In genomic region chr10:129651763-129652162, GRCm38 (mm10) we compare ENCODE assay signal across 50 mouse cellular contexts. TPM values are rescaled to one million over a fixed set of nuclear protein-coding genes. Genes with fewer than 3 reads are reported as not detected.
"Had no signal": no experiment of that assay in that cellular context is flagged by ENCODE, and none has a peak within 500 bp of the region (broad histone marks: within the 10 kb centered on the region; RNA-seq: fewer than 3 reads in every experiment).

No protein-coding gene starts in this region.

- H3K9me3 ChIP-seq: heart, embryonic 10.5 days; heart, embryonic 12.5 days; heart, embryonic 13.5 days; heart, embryonic 15.5 days; hindbrain, embryonic 10.5 days; hindbrain, embryonic 12.5 days; hindbrain, embryonic 13.5 days; hindbrain, embryonic 15.5 days; intestine, embryonic 15.5 days; kidney, embryonic 15.5 days had no signal

- DNase-seq: heart, postnatal 10 days; heart, postnatal 14 days; heart, postnatal 36 days; heart, postnatal 4 days; kidney, adult 11 months; kidney, adult 18-20 months; kidney, adult 2 months; kidney, adult 8-10 months; kidney, postnatal 10 days; kidney, postnatal 14 days; kidney, postnatal 25 days; kidney, postnatal 4 days; layer of hippocampus, adult 9-11 months; layer of hippocampus, postnatal 36 days had no signal

- H3K27me3 ChIP-seq: heart, embryonic 12.5 days; heart, embryonic 13.5 days; heart, embryonic 15.5 days; hindbrain, embryonic 12.5 days; hindbrain, embryonic 13.5 days; hindbrain, embryonic 15.5 days; intestine, embryonic 15.5 days; kidney, embryonic 15.5 days had no signal

- H3K27ac ChIP-seq: heart, embryonic 10.5 days; heart, embryonic 13.5 days; heart, embryonic 15.5 days; hindbrain, embryonic 10.5 days; hindbrain, embryonic 12.5 days; hindbrain, embryonic 13.5 days; hindbrain, embryonic 14.5 days; hindbrain, embryonic 15.5 days; hindbrain, postnatal 0 days; intestine, embryonic 15.5 days; kidney, embryonic 15.5 days; kidney, postnatal 0 days; layer of hippocampus, adult 2 months; left cerebral cortex, adult 2 months had no signal

- H3K36me3 ChIP-seq: heart, embryonic 10.5 days; heart, embryonic 12.5 days; heart, embryonic 13.5 days; heart, embryonic 15.5 days; hindbrain, embryonic 10.5 days; hindbrain, embryonic 12.5 days; hindbrain, embryonic 13.5 days; hindbrain, embryonic 15.5 days; intestine, embryonic 15.5 days; kidney, embryonic 15.5 days had no signal

- H3K4me3 ChIP-seq: heart, embryonic 10.5 days; heart, embryonic 12.5 days; heart, embryonic 13.5 days; heart, embryonic 15.5 days; hindbrain, embryonic 10.5 days; hindbrain, embryonic 12.5 days; hindbrain, embryonic 13.5 days; hindbrain, embryonic 15.5 days; intestine, embryonic 15.5 days; kidney, embryonic 15.5 days; layer of hippocampus, adult 2 months; left cerebral cortex, adult 2 months had no signal

- H3K9ac ChIP-seq: heart, embryonic 12.5 days; heart, embryonic 13.5 days; heart, embryonic 15.5 days; hindbrain, embryonic 12.5 days; hindbrain, embryonic 13.5 days; hindbrain, embryonic 14.5 days; hindbrain, embryonic 15.5 days; intestine, embryonic 15.5 days; kidney, embryonic 15.5 days had no signal

- H3K4me2 ChIP-seq: heart, embryonic 11.5 days; heart, embryonic 12.5 days; heart, embryonic 13.5 days; heart, embryonic 15.5 days; hindbrain, embryonic 12.5 days; hindbrain, embryonic 13.5 days; hindbrain, embryonic 14.5 days; hindbrain, embryonic 15.5 days; intestine, embryonic 15.5 days; kidney, embryonic 15.5 days had no signal

- H3K4me1 ChIP-seq: heart, embryonic 10.5 days; heart, embryonic 12.5 days; heart, embryonic 13.5 days; heart, embryonic 15.5 days; hindbrain, embryonic 10.5 days; hindbrain, embryonic 12.5 days; hindbrain, embryonic 13.5 days; hindbrain, embryonic 15.5 days; intestine, embryonic 15.5 days; kidney, embryonic 15.5 days had no signal

RNA-seq across cellular contexts. Expression of gene Olfr800, which starts 5.7 kb away (rescaled TPM):
- total RNA-seq: heart, postnatal 10 days; heart, postnatal 14 days; heart, postnatal 25 days; heart, postnatal 36 days; heart, postnatal 4 days; hindbrain, postnatal 0 days; layer of hippocampus, adult 18-20 months; layer of hippocampus, adult 2 months; layer of hippocampus, adult 8-10 months; layer of hippocampus, postnatal 10 days; layer of hippocampus, postnatal 14 days; layer of hippocampus, postnatal 25 days; layer of hippocampus, postnatal 36 days; left cerebral cortex, adult 18-20 months; left cerebral cortex, adult 2 months had no signal
- polyA plus RNA-seq: heart, embryonic 10.5 days; heart, embryonic 11.5 days; heart, embryonic 12.5 days; heart, embryonic 13.5 days; heart, embryonic 14.5 days; heart, embryonic 15.5 days; heart, embryonic 16.5 days; heart, postnatal 0 days; hindbrain, embryonic 10.5 days; hindbrain, embryonic 11.5 days; hindbrain, embryonic 12.5 days; hindbrain, embryonic 13.5 days; hindbrain, embryonic 14.5 days; hindbrain, embryonic 15.5 days; hindbrain, embryonic 16.5 days; hindbrain, postnatal 0 days; inflammation-experienced regulatory T-cells, adult 6 months; intestine, embryonic 14.5 days; intestine, embryonic 15.5 days; intestine, embryonic 16.5 days; intestine, postnatal 0 days; kidney, adult 2 months; kidney, embryonic 14.5 days; kidney, embryonic 15.5 days; kidney, embryonic 16.5 days; kidney, postnatal 0 days; large intestine, adult 2 months had no signal

RNA-seq across cellular contexts. Expression of gene Olfr799, which starts 14.5 kb away (rescaled TPM):
- total RNA-seq: heart, postnatal 10 days; heart, postnatal 14 days; heart, postnatal 25 days; heart, postnatal 36 days; heart, postnatal 4 days; hematopoietic stem cell, adult 5-6 weeks; hindbrain, postnatal 0 days; layer of hippocampus, adult 18-20 months; layer of hippocampus, adult 2 months; layer of hippocampus, adult 8-10 months; layer of hippocampus, postnatal 10 days; layer of hippocampus, postnatal 14 days; layer of hippocampus, postnatal 25 days; layer of hippocampus, postnatal 36 days; left cerebral cortex, adult 18-20 months; left cerebral cortex, adult 2 months had no signal
- polyA plus RNA-seq: heart, embryonic 10.5 days; heart, embryonic 11.5 days; heart, embryonic 12.5 days; heart, embryonic 13.5 days; heart, embryonic 14.5 days; heart, embryonic 15.5 days; heart, embryonic 16.5 days; heart, postnatal 0 days; hindbrain, embryonic 10.5 days; hindbrain, embryonic 11.5 days; hindbrain, embryonic 12.5 days; hindbrain, embryonic 13.5 days; hindbrain, embryonic 14.5 days; hindbrain, embryonic 15.5 days; hindbrain, embryonic 16.5 days; hindbrain, postnatal 0 days; inflammation-experienced regulatory T-cells, adult 6 months; intestine, embryonic 14.5 days; intestine, embryonic 15.5 days; intestine, embryonic 16.5 days; intestine, postnatal 0 days; kidney, adult 2 months; kidney, embryonic 14.5 days; kidney, embryonic 15.5 days; kidney, embryonic 16.5 days; kidney, postnatal 0 days; large intestine, adult 2 months had no signal

RNA-seq across cellular contexts. Expression of gene Olfr801, which starts 21.9 kb away (rescaled TPM):
- total RNA-seq: heart, postnatal 10 days; heart, postnatal 14 days; heart, postnatal 25 days; heart, postnatal 36 days; heart, postnatal 4 days; hematopoietic stem cell, adult 5-6 weeks; hindbrain, postnatal 0 days; layer of hippocampus, adult 18-20 months; layer of hippocampus, adult 2 months; layer of hippocampus, adult 8-10 months; layer of hippocampus, postnatal 10 days; layer of hippocampus, postnatal 14 days; layer of hippocampus, postnatal 25 days; layer of hippocampus, postnatal 36 days; left cerebral cortex, adult 18-20 months; left cerebral cortex, adult 2 months had no signal
- polyA plus RNA-seq: heart, embryonic 10.5 days; heart, embryonic 11.5 days; heart, embryonic 12.5 days; heart, embryonic 13.5 days; heart, embryonic 14.5 days; heart, embryonic 15.5 days; heart, embryonic 16.5 days; heart, postnatal 0 days; hindbrain, embryonic 10.5 days; hindbrain, embryonic 11.5 days; hindbrain, embryonic 12.5 days; hindbrain, embryonic 13.5 days; hindbrain, embryonic 14.5 days; hindbrain, embryonic 15.5 days; hindbrain, embryonic 16.5 days; hindbrain, postnatal 0 days; intestine, embryonic 14.5 days; intestine, embryonic 15.5 days; intestine, embryonic 16.5 days; intestine, postnatal 0 days; kidney, adult 2 months; kidney, embryonic 14.5 days; kidney, embryonic 15.5 days; kidney, embryonic 16.5 days; kidney, postnatal 0 days; large intestine, adult 2 months had no signal

RNA-seq across cellular contexts. Expression of gene Olfr798, which starts 24.0 kb away (rescaled TPM):
- total RNA-seq: heart, postnatal 10 days; heart, postnatal 14 days; heart, postnatal 25 days; heart, postnatal 36 days; heart, postnatal 4 days; hematopoietic stem cell, adult 5-6 weeks; hindbrain, postnatal 0 days; layer of hippocampus, adult 18-20 months; layer of hippocampus, adult 2 months; layer of hippocampus, adult 8-10 months; layer of hippocampus, postnatal 10 days; layer of hippocampus, postnatal 14 days; layer of hippocampus, postnatal 25 days; layer of hippocampus, postnatal 36 days; left cerebral cortex, adult 18-20 months; left cerebral cortex, adult 2 months had no signal
- polyA plus RNA-seq: heart, embryonic 10.5 days; heart, embryonic 11.5 days; heart, embryonic 12.5 days; heart, embryonic 13.5 days; heart, embryonic 14.5 days; heart, embryonic 15.5 days; heart, embryonic 16.5 days; heart, postnatal 0 days; hindbrain, embryonic 10.5 days; hindbrain, embryonic 11.5 days; hindbrain, embryonic 12.5 days; hindbrain, embryonic 13.5 days; hindbrain, embryonic 14.5 days; hindbrain, embryonic 15.5 days; hindbrain, embryonic 16.5 days; hindbrain, postnatal 0 days; intestine, embryonic 14.5 days; intestine, embryonic 15.5 days; intestine, embryonic 16.5 days; intestine, postnatal 0 days; kidney, adult 2 months; kidney, embryonic 14.5 days; kidney, embryonic 15.5 days; kidney, embryonic 16.5 days; kidney, postnatal 0 days; large intestine, adult 2 months had no signal

RNA-seq across cellular contexts. Expression of gene Olfr802, which starts 36.2 kb away (rescaled TPM):
- total RNA-seq: heart, postnatal 10 days; heart, postnatal 14 days; heart, postnatal 25 days; heart, postnatal 36 days; heart, postnatal 4 days; hematopoietic stem cell, adult 5-6 weeks; hindbrain, postnatal 0 days; layer of hippocampus, adult 18-20 months; layer of hippocampus, adult 2 months; layer of hippocampus, adult 8-10 months; layer of hippocampus, postnatal 25 days; left cerebral cortex, adult 18-20 months had no signal
- polyA plus RNA-seq: heart, embryonic 10.5 days; heart, embryonic 12.5 days; heart, embryonic 13.5 days; heart, embryonic 14.5 days; heart, embryonic 15.5 days; heart, embryonic 16.5 days; heart, postnatal 0 days; hindbrain, embryonic 10.5 days; hindbrain, embryonic 11.5 days; hindbrain, embryonic 12.5 days; hindbrain, embryonic 16.5 days; inflammation-experienced regulatory T-cells, adult 6 months; intestine, embryonic 14.5 days; intestine, embryonic 15.5 days; intestine, embryonic 16.5 days; intestine, postnatal 0 days; kidney, adult 2 months; kidney, embryonic 14.5 days; kidney, embryonic 15.5 days; kidney, embryonic 16.5 days; kidney, postnatal 0 days; large intestine, adult 2 months had no signal
